8 mouse cellular contexts compared by ENCODE assay signal in the genomic region with DNA sequence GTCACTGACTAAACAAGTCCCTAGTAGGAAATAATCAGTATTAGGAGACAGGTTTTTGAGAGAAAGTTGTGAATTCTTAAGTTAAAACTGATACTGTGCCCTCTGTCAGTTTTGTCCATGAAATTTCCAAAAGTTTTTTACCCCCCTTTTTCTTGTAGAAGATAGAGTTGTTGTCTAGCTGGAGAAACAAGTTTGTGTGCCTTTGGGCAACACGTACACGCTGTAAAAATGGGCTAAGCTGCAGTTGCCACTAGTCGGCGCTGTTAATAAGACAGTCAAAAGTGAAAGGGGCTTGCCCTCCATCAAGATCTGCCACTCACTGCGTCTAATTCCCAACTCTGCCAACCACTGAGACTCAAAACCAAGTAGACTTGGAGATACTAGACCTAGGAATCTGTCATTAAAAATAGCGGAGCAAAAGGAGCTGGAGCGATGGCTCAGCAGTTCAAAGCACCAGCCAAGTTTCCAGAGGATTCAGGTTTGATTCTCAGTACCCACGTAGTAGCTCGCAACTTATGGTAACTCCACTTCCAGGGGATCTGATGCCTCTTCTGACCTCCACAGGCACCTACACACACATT. TPM values are rescaled to one million over a fixed set of nuclear protein-coding genes. Genes with fewer than 3 reads are reported as not detected.
DNase-seq lines count a peak whose midpoint lies in the region; ATAC-seq and TF ChIP-seq lines count a peak whose summit lies in the region.

No protein-coding gene starts in this region.

- H3K27me3 ChIP-seq in hindbrain, embryonic 12.5 days, result no peaks in the 10 kb centered on the region
- no peaks in the 10 kb centered on the region for H3K27me3 ChIP-seq in lung, postnatal 0 days (replicated peaks; ENCODE audit: insufficient read depth, low read length)

- H3K36me3 ChIP-seq in hindbrain, embryonic 12.5 days, result peaks cover 6% of the 10 kb centered on the region; the same call in 1 of the 2 replicates
- no peaks in the 10 kb centered on the region; the same call in 1 of the 2 replicates for H3K36me3 ChIP-seq in lung, postnatal 0 days (ENCODE audit: insufficient read depth, low read length)

- DNase-seq in Muller cell, postnatal 12 days (ENCODE audit: inconsistent ontology term), result peak; percentile 61
- peak; percentile 85 for DNase-seq in cerebellum, adult 9-10 months
- DNase-seq in forelimb bud, embryonic 11.5 days (ENCODE audit: low read depth, low spot score), result peak; percentile 89
- DNase-seq in layer of hippocampus, postnatal 10 days (ENCODE audit: low spot score in 2 of 2), result peak; percentile 84 to 85
- DNase-seq in lung, postnatal 0 days (ENCODE audit: low spot score), result peak; percentile 89
- peak; percentile 73 for DNase-seq in ovary, postnatal 14 days (ENCODE audit: low spot score)
- DNase-seq in thymus, postnatal 10 days (ENCODE audit: low spot score in 2 of 2), result peak; percentile 84 to 91

- no peak overlapping the region for H3K9ac ChIP-seq in hindbrain, embryonic 12.5 days
- H3K9ac ChIP-seq in lung, postnatal 0 days (replicated peaks; ENCODE audit: low read depth), result no peak overlapping the region

- H3K9me3 ChIP-seq in hindbrain, embryonic 12.5 days (replicated peaks), result no peaks in the 10 kb centered on the region
- no peaks in the 10 kb centered on the region for H3K9me3 ChIP-seq in lung, postnatal 0 days (ENCODE audit: low read length)

- no peak overlapping the region for H3K4me3 ChIP-seq in hindbrain, embryonic 12.5 days
- H3K4me3 ChIP-seq in lung, postnatal 0 days (ENCODE audit: low read depth, low read length), result peak overlapping the region; percentile 64

- no peak overlapping the region for H3K27ac ChIP-seq in hindbrain, embryonic 12.5 days
- no peak overlapping the region for H3K27ac ChIP-seq in lung, postnatal 0 days (ENCODE audit: low read length)

- TF ChIP-seq EP300 in lung, postnatal 0 days (IDR thresholded peaks at IDR 0.05), result no peak

- ATAC-seq in hindbrain, embryonic 12.5 days (ENCODE audit: low FRiP score), result no peak
- peak; percentile 27; the same call in 1 of the 2 replicates for ATAC-seq in lung, postnatal 0 days

- H3K4me2 ChIP-seq in hindbrain, embryonic 12.5 days (replicated peaks), result peak overlapping the region; percentile 57
- peak overlapping the region; percentile 69 for H3K4me2 ChIP-seq in lung, postnatal 0 days (replicated peaks; ENCODE audit: low read depth, low read length)

- peak; percentile 92 for TF ChIP-seq CTCF in lung, postnatal 0 days (IDR thresholded peaks at IDR 0.05)

- peaks cover 6% of the 10 kb centered on the region; the same call in 1 of the 2 replicates for H3K4me1 ChIP-seq in hindbrain, embryonic 12.5 days
- no peaks in the 10 kb centered on the region for H3K4me1 ChIP-seq in lung, postnatal 0 days (ENCODE audit: insufficient read depth, low read depth, low read length)

- 22% methylated on average over 9 of the region's 9 CpGs for WGBS in hindbrain, embryonic 12.5 days
- 25% methylated on average over 9 of the region's 9 CpGs for WGBS in lung, postnatal 0 days

RNA-seq across cellular contexts. Expression of gene Trmo, which starts 1.2 kb away (rescaled TPM):
- 8.1 and 9.0 TPM in 2 replicates for polyA plus RNA-seq in hindbrain, embryonic 12.5 days (2016; fragmentation: Nextera tagmentation; extraction: Ambion mirVana)
- 1 to 10 TPM; 4.9 to 5.5 TPM for total RNA-seq in layer of hippocampus, postnatal 10 days (2021)
- 8.2 and 8.3 TPM in 2 replicates for polyA plus RNA-seq in lung, postnatal 0 days (2015; fragmentation: Nextera tagmentation; extraction: Ambion mirVana)

RNA-seq across cellular contexts. Expression of gene Hemgn, which starts 22.8 kb away (rescaled TPM):
- 2.4 and 4.3 TPM in 2 replicates for polyA plus RNA-seq in hindbrain, embryonic 12.5 days (2016; fragmentation: Nextera tagmentation; extraction: Ambion mirVana)
- not detected for total RNA-seq in layer of hippocampus, postnatal 10 days (2021)
- polyA plus RNA-seq in lung, postnatal 0 days (2015; fragmentation: Nextera tagmentation; extraction: Ambion mirVana), result 0.73 and 1.0 TPM in 2 replicates

RNA-seq across cellular contexts. Expression of gene Foxe1, which starts 47.1 kb away (rescaled TPM):
- 0.09 TPM in 1 of 2 replicates, not detected in the other for polyA plus RNA-seq in hindbrain, embryonic 12.5 days (2016; fragmentation: Nextera tagmentation; extraction: Ambion mirVana)
- not detected for total RNA-seq in layer of hippocampus, postnatal 10 days (2021)
- not detected in 2 replicates for polyA plus RNA-seq in lung, postnatal 0 days (2015; fragmentation: Nextera tagmentation; extraction: Ambion mirVana)
